Mouse (Mus musculus) forebrain, embryonic 16.5 days (tissue): ENCODE results near the gene Hist1h2bj. TPM values are rescaled to one million over a fixed set of nuclear protein-coding genes. Genes with fewer than 3 reads are reported as not detected.
"Not testable (repeated sequence)": the region's sequence is repeated elsewhere in the genome, so short reads cannot be mapped to it uniquely, and the experiment has no call there.

Source experiments
- ATAC-seq: fragments of 200-750 bp; cut with Nextera tagmentation; 2 replicates; pipeline ENCODE4 v1.8.0; 2017; ENCODE audit warnings: mild to moderate bottlenecking, moderate library complexity
- H3K27ac ChIP-seq: fragments of 300-500 bp; sonication (generic); 2 replicates; pipeline ENCODE4 v1.5.1; 2014; ENCODE audit warnings: low read length, control low read depth
- H3K27me3 ChIP-seq: fragments of 300-500 bp; sonication (generic); replicated peaks from 2 replicates; pipeline ENCODE4 v1.6.1; 2014; ENCODE audit warnings: low read length; ENCODE audit not compliant: control insufficient read depth, insufficient read depth
- H3K36me3 ChIP-seq: fragments of 300-500 bp; sonication (generic); 2 replicates; pipeline ENCODE4 v1.6.1; 2014; ENCODE audit not compliant: control insufficient read depth, insufficient read depth
- H3K4me1 ChIP-seq: fragments of 300-500 bp; sonication (generic); replicated peaks from 2 replicates; pipeline ENCODE4 v1.6.1; 2014; ENCODE audit warnings: low read length; ENCODE audit not compliant: control insufficient read depth, insufficient read depth
- H3K4me2 ChIP-seq: fragments of 300-500 bp; sonication (generic); 2 replicates; pipeline ENCODE4 v1.6.1; 2014; ENCODE audit warnings: mild to moderate bottlenecking, low read length, control low read depth
- H3K4me3 ChIP-seq: fragments of 300-500 bp; sonication (generic); replicated peaks from 2 replicates; pipeline ENCODE4 v1.5.1; 2014; ENCODE audit warnings: mild to moderate bottlenecking, low read length, control low read depth
- H3K9ac ChIP-seq: fragments of 300-500 bp; sonication (generic); replicated peaks from 2 replicates; pipeline ENCODE4 v1.6.1; 2014; ENCODE audit warnings: low read depth, low read length, control low read depth
- H3K9me3 ChIP-seq: fragments of 300-500 bp; sonication (generic); 2 replicates; pipeline ENCODE4 v1.6.1; 2016; ENCODE audit warnings: low read length; ENCODE audit not compliant: control insufficient read depth
- WGBS: fragments of 180-500 bp; shearing (Covaris S2); extraction: QIAGEN DNeasy Blood & Tissue Kit; methylation state at CpG from one replicate; pipeline ENCODE4 v1.1.7; 2014; 5-methylcytosine and 5-hydroxymethylcytosine counted together
- microRNA-seq: library from miRNA; unstranded; fragments of <30 nt; microRNA quantifications from one replicate; pipeline ENCODE4, GENCODE M21; 2017
- polyA plus RNA-seq: library from polyadenylated mRNA; unstranded; fragments of >200 nt; fragmentation: Nextera tagmentation; extraction: Ambion mirVana; gene quantifications from 2 replicates; pipeline ENCODE4 v1.2.1, GENCODE M21; 2015

The Hist1h2bj gene
- polyA plus RNA-seq, 1 experiment from 2014 or later = 3.1 TPM

- Histone ChIP-seq H3K27me3 (no peaks in the 10 kb centered on the region), H3K4me2 (no peak overlapping the region), H3K9ac (no peak overlapping the region), H3K4me3 (no peak overlapping the region), H3K27ac (no peak overlapping the region), H3K9me3 (0 out of 2 replicates have a peak, but pooled peaks cover 1% of the 10 kb centered on the region), H3K4me1 (no peaks in the 10 kb centered on the region), H3K36me3 (no peaks in the 10 kb centered on the region)
- ATAC-seq = no peak
- WGBS = 96% methylated on average over 1 of the region's 1 CpGs
Measured at GRCm38 (mm10) chr13:22061422-22061821, 18.4 kb downstream of the Hist1h2bj start.

- Histone ChIP-seq H3K9me3 (0 out of 2 replicates have a peak, but pooled peaks cover 3% of the 10 kb centered on the region), H3K9ac (no peak overlapping the region), H3K4me1 (no peaks in the 10 kb centered on the region), H3K27me3 (no peaks in the 10 kb centered on the region), H3K36me3 (no peaks in the 10 kb centered on the region), H3K4me2 (no peak overlapping the region), H3K27ac (no peak overlapping the region), H3K4me3 (no peak overlapping the region)
- 69% methylated on average over 1 of the region's 1 CpGs for WGBS
- ATAC-seq = no peak
Measured at GRCm38 (mm10) chr13:22063468-22063867, 20.5 kb downstream of the Hist1h2bj start.

- not testable (repeated sequence) for H3K4me1 ChIP-seq, H3K27ac ChIP-seq, H3K4me3 ChIP-seq, ATAC-seq, H3K4me2 ChIP-seq, H3K36me3 ChIP-seq, H3K9ac ChIP-seq, H3K27me3 ChIP-seq, H3K9me3 ChIP-seq
- WGBS = 91% methylated on average over 1 of the region's 1 CpGs
Measured at GRCm38 (mm10) chr13:22084140-22084539, 41.1 kb downstream of the Hist1h2bj start, which contains the start of gene Vmn1r188. Gene Vmn1r188 (plus strand): TSS chr13:22084440.

Small RNAs within 50 kb of the gene (microRNA-seq; reads per million reads assigned to microRNA genes)
- not detected for gene Gm26300
- not detected for gene Gm44390
- gene Gm44486 = not detected

Other genes starting within 250 kb of the Hist1h2bj start
- 7.9 and 8.0 TPM in 2 replicates for gene Hist1h2bq, start 233.0 kb upstream of the Hist1h2bj start, polyA plus RNA-seq
- not detected in 2 replicates for gene Hist1h2ao, start 232.7 kb upstream of the Hist1h2bj start, polyA plus RNA-seq
- gene Hist1h4m, start 231.5 kb upstream of the Hist1h2bj start, polyA plus RNA-seq = not detected in 2 replicates
- 5.9 and 6.4 TPM in 2 replicates for gene Hist1h4n, start 211.0 kb upstream of the Hist1h2bj start, polyA plus RNA-seq
- 1,189 and 1,296 TPM in 2 replicates for gene Hist1h2ap, start 209.7 kb upstream of the Hist1h2bj start, polyA plus RNA-seq
- 7.8 and 8.3 TPM in 2 replicates for gene Hist1h2br, start 209.5 kb upstream of the Hist1h2bj start, polyA plus RNA-seq
- gene Zfp184, start 98.1 kb upstream of the Hist1h2bj start, polyA plus RNA-seq = 24.8 and 25.7 TPM in 2 replicates
- gene Pom121l2, start 62.0 kb upstream of the Hist1h2bj start, polyA plus RNA-seq = not detected in 2 replicates
- gene Prss16, start 33.5 kb upstream of the Hist1h2bj start, polyA plus RNA-seq = 0.19 TPM in 1 of 2 replicates, not detected in the other
- not detected in 2 replicates for gene Hist1h2ah, start 7.6 kb upstream of the Hist1h2bj start, polyA plus RNA-seq
- 3.3 TPM in 1 of 2 replicates, not detected in the other for gene Hist1h2bk, start 7.3 kb upstream of the Hist1h2bj start, polyA plus RNA-seq
- gene Hist1h4i, start 1.9 kb upstream of the Hist1h2bj start, polyA plus RNA-seq = 14.0 and 14.5 TPM in 2 replicates
- 8.5 and 13.4 TPM in 2 replicates for gene Hist1h2ag, start 270 bp upstream of the Hist1h2bj start, polyA plus RNA-seq
- 0.04 TPM in 1 of 2 replicates, not detected in the other for gene Vmn1r188, start 41.2 kb downstream of the Hist1h2bj start, polyA plus RNA-seq
- not detected in 2 replicates for gene Vmn1r189, start 62.6 kb downstream of the Hist1h2bj start, polyA plus RNA-seq
- gene Vmn1r191, start 140.8 kb downstream of the Hist1h2bj start, polyA plus RNA-seq = not detected in 2 replicates
- gene Vmn1r192, start 147.9 kb downstream of the Hist1h2bj start, polyA plus RNA-seq = not detected in 2 replicates
- not detected in 2 replicates for gene Vmn1r193, start 179.9 kb downstream of the Hist1h2bj start, polyA plus RNA-seq
- not detected in 2 replicates for gene Vmn1r194, start 201.0 kb downstream of the Hist1h2bj start, polyA plus RNA-seq
- gene Vmn1r195, start 227.3 kb downstream of the Hist1h2bj start, polyA plus RNA-seq = not detected in 2 replicates
- not detected in 2 replicates for gene Vmn1r196, start 246.7 kb downstream of the Hist1h2bj start, polyA plus RNA-seq